Comparison of ENCODE assay signal across 17 mouse cellular contexts in the genomic region with DNA sequence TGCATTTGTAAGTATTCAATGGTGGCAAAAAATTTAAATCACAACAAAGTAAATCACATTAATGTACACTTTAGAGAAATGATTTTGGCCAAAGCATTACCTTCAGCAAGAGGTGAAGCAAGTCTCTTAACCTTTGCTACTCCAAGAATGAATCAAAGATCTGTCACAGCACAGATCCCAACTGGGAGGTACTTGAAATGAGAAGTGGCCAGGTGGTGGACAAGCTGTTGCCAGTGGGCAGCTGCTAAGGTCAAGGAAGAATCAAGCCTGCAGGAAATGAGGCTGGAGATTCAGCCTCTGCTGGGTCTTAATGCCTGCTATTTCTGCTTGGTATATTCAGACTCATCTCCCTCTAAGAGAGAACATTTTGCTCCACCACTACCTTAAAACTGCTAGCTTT.
"Had no signal": no experiment of that assay in that cellular context is flagged by ENCODE, and none has a peak within 500 bp of the region (broad histone marks: within the 10 kb centered on the region; RNA-seq: fewer than 3 reads in every experiment).

No protein-coding gene starts in this region.

- H3K9me3 ChIP-seq: kidney, embryonic 15.5 days; limb, embryonic 12.5 days; liver, embryonic 13.5 days; lung, embryonic 15.5 days; megakaryocyte, embryonic 14.5 days; midbrain, embryonic 15.5 days had no signal

- H3K4me1 ChIP-seq: kidney, embryonic 15.5 days; limb, embryonic 12.5 days; liver, embryonic 13.5 days; lung, embryonic 15.5 days; megakaryocyte, embryonic 14.5 days; midbrain, embryonic 15.5 days had no signal

- ATAC-seq: liver, postnatal 0 days; midbrain, embryonic 15.5 days had no signal

- H3K27me3 ChIP-seq: limb, embryonic 12.5 days; liver, embryonic 13.5 days; lung, embryonic 15.5 days; megakaryocyte, embryonic 14.5 days; midbrain, embryonic 15.5 days had no signal

- H3K36me3 ChIP-seq: kidney, embryonic 15.5 days; limb, embryonic 12.5 days; liver, embryonic 13.5 days; lung, embryonic 15.5 days; midbrain, embryonic 15.5 days had no signal

- H3K27ac ChIP-seq: kidney, embryonic 15.5 days; left cerebral cortex, adult 2 months; limb, embryonic 12.5 days; liver, embryonic 13.5 days; lung, embryonic 15.5 days; macrophage; midbrain, embryonic 15.5 days had no signal

- DNase-seq: kidney, postnatal 14 days; liver; liver, embryonic 13.5 days; liver, postnatal 0 days; lung, postnatal 14 days; right cerebral cortex, adult 18-20 months; right cerebral cortex, postnatal 25 days; thymus, adult 18-20 months; thymus, postnatal 14 days had no signal

- H3K4me3 ChIP-seq: kidney, embryonic 15.5 days; left cerebral cortex, adult 2 months; limb, embryonic 12.5 days; liver, embryonic 13.5 days; lung, embryonic 15.5 days; megakaryocyte, embryonic 14.5 days; midbrain, embryonic 15.5 days had no signal

- H3K9ac ChIP-seq: kidney, embryonic 15.5 days; limb, embryonic 12.5 days; liver, embryonic 13.5 days; liver, postnatal 0 days; lung, embryonic 15.5 days; midbrain, embryonic 15.5 days had no signal

- H3K4me2 ChIP-seq: kidney, embryonic 15.5 days; limb, embryonic 12.5 days; liver, embryonic 13.5 days; lung, embryonic 15.5 days; midbrain, embryonic 11.5 days; midbrain, embryonic 15.5 days had no signal
